Mouse (Mus musculus) frontal cortex, postnatal 36 days (tissue): Measurements from ENCODE around the gene Vmn1r232.

Experiments used
- DNase-seq, 2 experiments: peaks; one replicate each; pipeline ENCODE4 v3.0.0; 2022; ENCODE audit warnings: low spot score in 2 of 2

Gene Vmn1r232

DNA sequence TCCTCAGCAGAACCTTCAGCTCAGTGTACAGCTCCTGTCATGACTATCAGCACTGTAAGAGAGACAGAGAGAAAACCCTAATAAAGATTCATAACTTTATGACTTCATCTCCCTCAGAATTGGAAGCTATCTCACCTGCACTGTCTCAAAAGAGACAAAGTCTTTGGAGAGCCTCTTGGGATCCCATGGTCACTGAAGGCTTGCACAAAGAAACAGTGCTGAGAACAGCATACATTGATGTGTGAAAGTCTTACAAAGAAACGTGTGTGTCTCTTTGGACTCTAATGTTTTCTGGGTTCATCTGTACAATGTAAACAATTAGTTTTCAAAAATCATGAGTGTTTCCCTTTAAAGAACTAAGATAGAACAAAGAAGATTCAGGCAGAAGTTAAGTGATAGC lies at the start of gene Vmn1r232:
Vmn1r232 (minus strand) TSS at position 101 of the 400 bp plus-strand sequence.
- DNase-seq = no peak

DNA sequence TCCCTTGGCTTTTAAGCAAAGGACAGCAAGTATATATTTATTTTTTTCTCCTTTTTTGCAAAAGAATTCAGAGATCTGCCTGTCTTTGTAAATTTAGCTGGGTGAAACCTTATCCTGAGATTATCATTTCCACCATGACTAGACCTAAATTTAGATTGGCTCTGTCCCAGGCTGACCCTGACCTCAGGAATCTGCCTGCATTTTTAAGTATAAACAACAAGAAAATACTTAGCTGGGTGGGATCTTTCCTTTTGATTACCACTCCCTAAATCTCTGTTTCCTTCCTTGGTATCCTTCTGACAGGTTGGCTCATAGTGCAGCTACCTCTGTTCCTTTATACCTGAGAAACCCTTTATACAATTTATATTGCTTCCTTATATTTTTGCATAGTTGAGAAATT lies 47.2 kb upstream of the Vmn1r232 start:
- DNase-seq = no peak

DNA sequence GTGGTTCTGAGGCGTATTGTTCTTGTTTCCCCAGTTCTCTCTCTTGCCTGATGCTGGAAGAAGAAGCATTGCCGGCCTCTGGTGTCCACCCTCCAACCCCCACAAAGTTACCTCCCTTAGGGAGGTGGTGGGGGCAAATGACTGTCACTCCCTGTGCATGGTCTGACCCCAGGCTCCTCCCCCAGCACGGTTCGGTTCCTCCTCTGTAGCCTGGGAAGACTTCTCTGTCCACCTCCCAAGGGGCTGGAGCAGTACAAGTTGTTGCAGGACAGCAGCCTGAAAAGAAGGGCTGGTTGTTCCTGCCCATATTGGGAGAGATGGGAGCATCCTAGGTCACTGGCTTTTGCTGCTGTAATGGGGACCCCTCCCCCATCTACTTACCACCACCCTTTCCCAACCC lies 45.9 kb upstream of the Vmn1r232 start:
- no peak for DNase-seq

DNA sequence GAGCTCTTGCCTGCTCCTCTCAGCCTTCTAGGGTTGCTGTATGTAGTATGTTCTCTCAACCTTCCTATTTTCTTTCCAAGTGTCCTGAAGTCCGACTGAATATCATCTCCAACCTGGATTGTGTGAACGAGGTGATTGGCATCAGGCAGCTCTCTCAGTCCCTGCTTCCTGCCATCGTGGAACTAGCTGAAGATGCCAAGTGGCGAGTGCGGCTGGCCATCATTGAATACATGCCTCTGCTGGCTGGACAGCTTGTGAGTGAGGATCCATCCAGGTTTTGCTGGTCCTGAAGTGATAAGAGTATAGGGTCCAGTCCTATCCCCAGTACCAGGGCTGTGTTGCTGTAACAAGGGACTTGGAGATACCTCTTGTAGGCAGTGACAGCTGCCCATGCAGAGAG lies 40.9 kb upstream of the Vmn1r232 start:
- no peak for DNase-seq

DNA sequence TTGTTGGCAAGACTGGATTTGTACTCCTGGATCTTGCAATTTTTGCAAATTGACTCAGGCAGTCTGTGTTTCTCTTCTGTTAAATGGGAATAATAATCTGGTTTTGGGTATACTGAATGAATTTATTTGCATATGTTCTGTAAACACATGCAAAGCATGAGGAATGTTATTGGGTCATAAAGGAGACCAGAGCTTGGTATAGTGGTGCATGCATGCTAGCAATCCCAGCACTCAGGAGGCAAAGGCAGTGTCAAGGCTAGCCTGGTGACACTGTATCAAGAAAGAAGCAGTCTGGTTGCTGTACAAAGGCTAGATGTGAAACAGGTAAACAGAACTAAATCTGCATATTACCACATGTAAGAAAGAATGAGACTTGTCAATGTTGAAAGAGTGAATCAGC lies 27.1 kb upstream of the Vmn1r232 start:
- no peak for DNase-seq

DNA sequence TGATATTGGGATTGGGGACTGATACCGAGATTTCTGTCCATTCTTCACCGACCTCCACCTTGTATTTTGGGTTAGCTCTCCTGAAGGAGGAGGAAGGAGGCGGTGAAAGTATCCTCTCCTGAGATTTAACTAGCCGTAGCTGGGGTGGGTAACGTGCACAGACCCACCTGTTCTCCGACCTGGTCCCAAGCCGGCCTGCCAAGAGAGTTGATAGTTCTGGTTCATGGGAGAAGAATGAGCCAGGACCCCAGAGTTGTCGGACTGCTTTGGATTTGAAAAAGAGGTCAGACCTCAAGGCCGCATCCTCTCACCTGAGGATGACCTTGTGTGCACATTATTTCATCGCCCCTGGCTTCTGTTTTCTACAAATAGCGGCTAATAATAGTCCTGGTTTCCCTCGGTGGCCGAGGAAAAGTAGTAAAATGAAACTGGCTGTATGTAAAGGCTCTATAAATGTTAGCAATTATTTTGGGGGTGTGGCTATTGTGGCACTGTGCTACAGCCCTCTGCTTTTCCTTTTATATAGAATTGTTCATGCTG lies 26.6 kb upstream of the Vmn1r232 start:
- DNase-seq = no peak

DNA sequence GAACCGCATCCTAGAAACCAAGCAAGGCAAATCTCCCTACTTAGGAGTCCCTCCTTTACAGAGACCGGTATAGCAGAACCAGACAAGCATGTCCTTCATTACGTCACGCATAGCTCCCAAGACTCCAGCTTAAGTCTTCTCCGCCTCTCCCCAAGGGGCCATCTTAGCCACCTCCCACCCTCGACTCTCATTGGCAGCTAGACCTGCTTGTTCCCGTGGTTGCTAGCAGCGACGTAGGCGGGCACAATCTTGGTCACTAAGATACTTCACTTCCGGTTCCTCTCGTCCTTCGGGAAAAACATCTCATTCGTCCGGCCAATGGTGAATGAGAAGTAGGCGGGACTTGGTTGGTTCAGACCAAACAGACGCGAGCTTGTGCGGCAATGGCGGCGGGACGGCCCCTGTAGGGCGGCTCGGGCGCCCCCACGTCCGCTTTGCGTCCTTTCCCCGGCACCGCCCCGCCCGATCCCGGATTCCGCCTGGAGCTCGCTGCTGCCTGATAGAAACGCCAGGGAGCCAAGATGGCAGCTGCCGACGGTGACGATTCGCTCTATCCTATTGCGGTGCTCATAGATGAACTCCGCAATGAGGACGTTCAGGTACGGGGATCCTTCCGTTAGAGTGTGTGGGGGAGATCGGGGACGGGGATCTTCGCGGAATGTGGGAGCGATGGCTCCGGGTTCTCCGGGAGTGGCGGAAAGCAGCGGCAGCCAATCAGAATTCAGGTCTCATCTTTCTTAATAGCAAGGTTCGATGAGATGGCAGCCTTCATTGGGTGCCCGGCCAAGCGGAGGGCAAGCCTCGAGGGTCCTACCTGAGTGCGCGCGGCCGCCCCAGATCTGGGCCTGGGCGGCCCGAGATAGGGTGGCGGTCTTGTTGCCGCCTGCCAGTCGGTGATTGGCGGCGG lies 25.7 kb upstream of the Vmn1r232 start, which contains the start of gene Ppp2r1a:
Ppp2r1a (plus strand) TSS at position 327 of the 907 bp plus-strand sequence.
- peak; percentile 99 to 100 for DNase-seq

DNA sequence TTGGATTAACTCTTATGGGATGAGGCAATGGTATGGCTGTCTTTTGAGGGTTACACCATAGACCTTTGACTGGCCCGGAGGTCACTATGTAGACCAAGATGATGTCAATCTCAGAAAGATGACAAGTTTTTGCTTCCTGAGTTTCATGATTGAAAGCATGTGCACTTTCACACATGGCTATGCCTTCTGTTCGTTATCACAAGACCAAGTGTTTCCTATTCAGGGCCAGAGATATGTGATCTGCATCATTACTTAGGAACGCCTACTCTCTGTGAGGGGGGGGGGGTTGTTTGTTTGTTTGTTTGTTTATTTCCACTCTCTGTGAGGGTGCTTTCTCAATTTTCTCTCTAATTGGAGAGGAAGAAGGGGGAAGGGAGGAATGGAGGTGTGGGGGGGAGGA lies 24.7 kb upstream of the Vmn1r232 start:
- DNase-seq = no peak

DNA sequence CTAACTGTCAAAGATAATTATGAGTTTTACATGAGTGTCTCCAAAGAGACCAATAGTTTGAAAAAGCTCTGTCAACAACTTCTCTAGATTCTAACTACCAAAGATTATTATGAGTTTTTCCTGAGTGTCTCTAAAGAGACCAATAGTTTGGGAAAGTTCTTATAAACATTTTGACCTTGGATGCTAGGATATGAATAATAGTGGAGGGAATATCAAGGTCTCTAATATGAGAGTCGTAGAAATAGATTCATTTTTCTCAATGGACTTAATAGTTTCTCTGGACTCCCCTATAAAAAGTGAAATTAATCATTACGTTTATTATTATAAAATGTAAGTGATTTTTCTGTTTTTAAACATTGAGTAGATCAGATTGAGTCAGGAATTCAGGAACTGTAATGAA lies 14.5 kb downstream of the Vmn1r232 start, which contains the start of gene Vmn1r231:
Vmn1r231 (minus strand) TSS at position 101 of the 400 bp plus-strand sequence.
- DNase-seq = no peak
